Mouse (Mus musculus) limb, embryonic 11.5 days (tissue): Measurements from ENCODE around the gene Spata31d1a. TPM values are rescaled to one million over a fixed set of nuclear protein-coding genes. Genes with fewer than 3 reads are reported as not detected.

Source experiments
- ATAC-seq: fragments of 200-750 bp; cut with Nextera tagmentation; 2 replicates; pipeline ENCODE4 v1.8.0; 2017; ENCODE audit warnings: low read depth; ENCODE audit not compliant: insufficient number of reproducible peaks, low FRiP score, low TSS enrichment
- DNase-seq: peaks from one replicate; pipeline ENCODE4 v3.0.0-alpha.2; 2015; ENCODE audit warnings: low spot score
- H3K27ac ChIP-seq: fragments of 300-500 bp; sonication (generic); replicated peaks from 2 replicates; pipeline ENCODE4 v1.5.1; 2014; ENCODE audit warnings: low read depth, mild to moderate bottlenecking, low read length
- H3K27me3 ChIP-seq: fragments of 300-500 bp; sonication (generic); 2 replicates; pipeline ENCODE4 v1.6.1; 2014; ENCODE audit warnings: mild to moderate bottlenecking, low read length, mixed read lengths; ENCODE audit not compliant: control insufficient read depth, insufficient read depth
- H3K36me3 ChIP-seq: fragments of 300-500 bp; sonication (generic); 2 replicates; pipeline ENCODE4 v1.6.1; 2014; ENCODE audit warnings: mild to moderate bottlenecking, low read length, moderate library complexity, mixed read lengths; ENCODE audit not compliant: control insufficient read depth, insufficient read depth
- H3K4me1 ChIP-seq: fragments of 300-500 bp; sonication (generic); 2 replicates; pipeline ENCODE4 v1.6.1; 2014; ENCODE audit warnings: low read length, mixed read lengths; ENCODE audit not compliant: control insufficient read depth, insufficient read depth
- H3K4me2 ChIP-seq: fragments of 300-500 bp; sonication (generic); 2 replicates; pipeline ENCODE4 v1.6.1; 2014; ENCODE audit warnings: low read depth, mild to moderate bottlenecking, moderate library complexity; ENCODE audit not compliant: severe bottlenecking
- H3K4me3 ChIP-seq: fragments of 300-500 bp; sonication (generic); 2 replicates; pipeline ENCODE4 v1.5.1; 2014; ENCODE audit warnings: low read depth, low read length
- H3K9ac ChIP-seq: fragments of 300-500 bp; sonication (generic); 2 replicates; pipeline ENCODE4 v1.6.1; 2014; ENCODE audit warnings: mild to moderate bottlenecking, low read length
- H3K9me3 ChIP-seq: fragments of 300-500 bp; sonication (generic); 2 replicates; pipeline ENCODE4 v1.6.1; 2016; ENCODE audit warnings: low read length; ENCODE audit not compliant: control insufficient read depth
- WGBS: fragments of 180-500 bp; shearing (Covaris S2); extraction: QIAGEN DNeasy Blood & Tissue Kit; methylation state at CpG from one replicate; pipeline ENCODE4 v1.1.7; 2014; 5-methylcytosine and 5-hydroxymethylcytosine counted together
- polyA plus RNA-seq: library from polyadenylated mRNA; unstranded; fragments of >200 nt; fragmentation: Nextera tagmentation; extraction: Ambion mirVana; gene quantifications from 2 replicates; pipeline ENCODE4 v1.2.1, GENCODE M21; 2014

The Spata31d1a gene
- polyA plus RNA-seq, 1 experiment from 2014 or later: not detected

- Histone ChIP-seq H3K27ac (no peak within 1 kb of the TSS), H3K36me3 (no peaks in the 10 kb centered on the region), H3K27me3 (no peaks in the 10 kb centered on the region), H3K9me3 (no peaks in the 10 kb centered on the region), H3K4me1 (no peaks in the 10 kb centered on the region), H3K4me3 (no peak within 1 kb of the TSS), H3K9ac (no peak within 1 kb of the TSS), H3K4me2 (no peak within 1 kb of the TSS)
- no peak for ATAC-seq
- 90% methylated on average over 3 of the region's 3 CpGs for WGBS
- no peak for DNase-seq
Observed at GRCm38 (mm10) chr13:59694008-59694407, 16.1 kb downstream of the Spata31d1a start, which contains the start of gene 4921517D22Rik. Gene 4921517D22Rik, minus strand, starts transcription at chr13:59694108.

GRCm38 (mm10) chr13:59691478-59691877, 18.7 kb downstream of the Spata31d1a start:
- Histone ChIP-seq H3K27ac (no peak overlapping the region), H3K4me1 (no peaks in the 10 kb centered on the region), H3K36me3 (no peaks in the 10 kb centered on the region), H3K4me2 (no peak overlapping the region), H3K9ac (no peak overlapping the region), H3K27me3 (no peaks in the 10 kb centered on the region), H3K4me3 (no peak overlapping the region), H3K9me3 (no peaks in the 10 kb centered on the region)
- DNase-seq: no peak
- ATAC-seq: no peak
- WGBS: 82% methylated on average over 10 of the region's 10 CpGs

GRCm38 (mm10) chr13:59690576-59690975, 19.6 kb downstream of the Spata31d1a start:
- Histone ChIP-seq H3K36me3 (no peaks in the 10 kb centered on the region), H3K4me3 (no peak overlapping the region), H3K9ac (no peak overlapping the region), H3K9me3 (no peaks in the 10 kb centered on the region), H3K27me3 (no peaks in the 10 kb centered on the region), H3K4me2 (no peak overlapping the region), H3K4me1 (no peaks in the 10 kb centered on the region), H3K27ac (no peak overlapping the region)
- no peak for DNase-seq
- no peak for ATAC-seq
- 86% methylated on average over 7 of the region's 7 CpGs for WGBS

- no peak overlapping the region for H3K27ac ChIP-seq
- no peak for DNase-seq
- H3K27me3 ChIP-seq: no peaks in the 10 kb centered on the region
- no peaks in the 10 kb centered on the region for H3K4me1 ChIP-seq
- no peaks in the 10 kb centered on the region for H3K9me3 ChIP-seq
- no peak for ATAC-seq
- H3K4me3 ChIP-seq: no peak overlapping the region
- H3K36me3 ChIP-seq: no peaks in the 10 kb centered on the region
- H3K4me2 ChIP-seq: no peak overlapping the region
- H3K9ac ChIP-seq: no peak overlapping the region
- WGBS: 88% methylated on average over 3 of the region's 3 CpGs
Observed at GRCm38 (mm10) chr13:59689843-59690242, 20.3 kb downstream of the Spata31d1a start.

GRCm38 (mm10) chr13:59689313-59689712, 20.8 kb downstream of the Spata31d1a start:
- Histone ChIP-seq H3K9me3 (no peaks in the 10 kb centered on the region), H3K27ac (no peak overlapping the region), H3K4me2 (no peak overlapping the region), H3K4me1 (no peaks in the 10 kb centered on the region), H3K36me3 (no peaks in the 10 kb centered on the region), H3K27me3 (no peaks in the 10 kb centered on the region), H3K9ac (no peak overlapping the region), H3K4me3 (no peak overlapping the region)
- ATAC-seq (no peak), DNase-seq (no peak)
- 93% methylated on average over 9 of the region's 9 CpGs for whole genome bisulfite sequencing

GRCm38 (mm10) chr13:59688338-59688770, 21.8 kb downstream of the Spata31d1a start:
- Histone ChIP-seq H3K9me3 (no peaks in the 10 kb centered on the region), H3K36me3 (no peaks in the 10 kb centered on the region), H3K27me3 (no peaks in the 10 kb centered on the region), H3K4me1 (no peaks in the 10 kb centered on the region), H3K4me3 (no peak overlapping the region), H3K9ac (no peak overlapping the region), H3K4me2 (no peak overlapping the region), H3K27ac (no peak overlapping the region)
- WGBS: 76% methylated on average over 13 of the region's 13 CpGs
- DNase-seq (no peak), ATAC-seq (no peak)

- Histone ChIP-seq H3K36me3 (no peaks in the 10 kb centered on the region), H3K27me3 (no peaks in the 10 kb centered on the region), H3K27ac (no peak overlapping the region), H3K4me1 (no peaks in the 10 kb centered on the region), H3K4me2 (no peak overlapping the region), H3K9ac (no peak overlapping the region), H3K9me3 (no peaks in the 10 kb centered on the region), H3K4me3 (no peak overlapping the region)
- no peak for ATAC-seq
- WGBS: 85% methylated on average over 3 of the region's 3 CpGs
- DNase-seq: no peak
Observed at GRCm38 (mm10) chr13:59685236-59685635, 24.9 kb downstream of the Spata31d1a start.

- Histone ChIP-seq H3K9me3 (no peaks in the 10 kb centered on the region), H3K36me3 (no peaks in the 10 kb centered on the region), H3K27me3 (no peaks in the 10 kb centered on the region), H3K4me2 (no peak overlapping the region), H3K4me1 (no peaks in the 10 kb centered on the region), H3K4me3 (no peak overlapping the region), H3K9ac (no peak overlapping the region), H3K27ac (no peak overlapping the region)
- DNase-seq (no peak), ATAC-seq (no peak)
- WGBS: 32% methylated on average over 7 of the region's 7 CpGs
Observed at GRCm38 (mm10) chr13:59682629-59683028, 27.5 kb downstream of the Spata31d1a start.

GRCm38 (mm10) chr13:59679908-59680307, 30.2 kb downstream of the Spata31d1a start:
- 62% methylated on average over 4 of the region's 4 CpGs for WGBS
- Histone ChIP-seq H3K36me3 (no peaks in the 10 kb centered on the region), H3K4me3 (no peak overlapping the region), H3K4me1 (no peaks in the 10 kb centered on the region), H3K27me3 (no peaks in the 10 kb centered on the region), H3K4me2 (no peak overlapping the region), H3K27ac (no peak overlapping the region), H3K9ac (no peak overlapping the region), H3K9me3 (no peaks in the 10 kb centered on the region)
- ATAC-seq (no peak), DNase-seq (no peak)
